Mouse (Mus musculus): ENCODE measurements around the gene Gusb.
A peak's percentile ranks its signal among the peaks of the same experiment; 100 is the strongest.

The Gusb gene

GRCm38 (mm10) chr5:130027134-130027533 lies 24.3 kb upstream of the Gusb start:
- no peak for ATAC-seq (ENCODE audit: insufficient number of reproducible peaks, low FRiP score, low TSS enrichment)

- ATAC-seq (ENCODE audit: insufficient number of reproducible peaks, low FRiP score, low TSS enrichment) = peak; percentile 73; the same call in 1 of the 2 replicates
Observed at GRCm38 (mm10) chr5:130023767-130024539, 21.1 kb upstream of the Gusb start.

GRCm38 (mm10) chr5:130023067-130023766 lies 20.4 kb upstream of the Gusb start:
- ATAC-seq (ENCODE audit: insufficient number of reproducible peaks, low FRiP score, low TSS enrichment) = no peak

GRCm38 (mm10) chr5:130022366-130022765 lies 19.5 kb upstream of the Gusb start:
- no peak for ATAC-seq (ENCODE audit: insufficient number of reproducible peaks, low FRiP score, low TSS enrichment)

- no peak for ATAC-seq (ENCODE audit: insufficient number of reproducible peaks, low FRiP score, low TSS enrichment)
Observed at GRCm38 (mm10) chr5:130021361-130021966, 18.6 kb upstream of the Gusb start.

- ATAC-seq (ENCODE audit: insufficient number of reproducible peaks, low FRiP score, low TSS enrichment) = no peak
Observed at GRCm38 (mm10) chr5:130019461-130019860, 16.6 kb upstream of the Gusb start.

GRCm38 (mm10) chr5:130015104-130015503 lies 12.3 kb upstream of the Gusb start:
- ATAC-seq (ENCODE audit: insufficient number of reproducible peaks, low FRiP score, low TSS enrichment) = no peak

GRCm38 (mm10) chr5:130010961-130011360 lies 8.1 kb upstream of the Gusb start:
- ATAC-seq (ENCODE audit: insufficient number of reproducible peaks, low FRiP score, low TSS enrichment) = no peak

GRCm38 (mm10) chr5:130009784-130010183 lies 6.9 kb upstream of the Gusb start:
- no peak for ATAC-seq (ENCODE audit: insufficient number of reproducible peaks, low FRiP score, low TSS enrichment)

GRCm38 (mm10) chr5:130008034-130008590 lies 5.3 kb upstream of the Gusb start:
- ATAC-seq (ENCODE audit: insufficient number of reproducible peaks, low FRiP score, low TSS enrichment) = no peak

- ATAC-seq (ENCODE audit: insufficient number of reproducible peaks, low FRiP score, low TSS enrichment) = no peak
Observed at GRCm38 (mm10) chr5:130007344-130007743, 4.5 kb upstream of the Gusb start.

GRCm38 (mm10) chr5:130003229-130003628 lies 380 bp upstream of the Gusb start:
- no peak for ATAC-seq (ENCODE audit: insufficient number of reproducible peaks, low FRiP score, low TSS enrichment)

GRCm38 (mm10) chr5:130001356-130001987 lies 1.4 kb downstream of the Gusb start:
- no peak for ATAC-seq (ENCODE audit: insufficient number of reproducible peaks, low FRiP score, low TSS enrichment)

GRCm38 (mm10) chr5:130000735-130001134 lies 2.1 kb downstream of the Gusb start:
- no peak for ATAC-seq (ENCODE audit: insufficient number of reproducible peaks, low FRiP score, low TSS enrichment)

GRCm38 (mm10) chr5:129999097-129999496 lies 3.8 kb downstream of the Gusb start:
- no peak for ATAC-seq (ENCODE audit: insufficient number of reproducible peaks, low FRiP score, low TSS enrichment)

- no peak for ATAC-seq (ENCODE audit: insufficient number of reproducible peaks, low FRiP score, low TSS enrichment)
Observed at GRCm38 (mm10) chr5:129997700-129998099, 5.1 kb downstream of the Gusb start.

- ATAC-seq (ENCODE audit: insufficient number of reproducible peaks, low FRiP score, low TSS enrichment) = no peak
Observed at GRCm38 (mm10) chr5:129994989-129995388, 7.9 kb downstream of the Gusb start.

- no peak for ATAC-seq (ENCODE audit: insufficient number of reproducible peaks, low FRiP score, low TSS enrichment)
Observed at GRCm38 (mm10) chr5:129993374-129993773, 9.5 kb downstream of the Gusb start.

- ATAC-seq (ENCODE audit: insufficient number of reproducible peaks, low FRiP score, low TSS enrichment) = no peak
Observed at GRCm38 (mm10) chr5:129991898-129992297, 11.0 kb downstream of the Gusb start.

GRCm38 (mm10) chr5:129989376-129989775 lies 13.5 kb downstream of the Gusb start:
- ATAC-seq (ENCODE audit: insufficient number of reproducible peaks, low FRiP score, low TSS enrichment) = no peak

GRCm38 (mm10) chr5:129980216-129980615 lies 22.6 kb downstream of the Gusb start:
- ATAC-seq (ENCODE audit: insufficient number of reproducible peaks, low FRiP score, low TSS enrichment) = no peak
